ENCODE assay signal across 7 mouse cellular contexts in genomic region chr17:44709516-44710252, GRCm38 (mm10).
DNase-seq lines count a peak whose midpoint lies in the region; ATAC-seq lines count a peak whose summit lies in the region.

No protein-coding gene starts in this region.

- H3K9ac ChIP-seq in intestine, embryonic 15.5 days, result no peak overlapping the region

- WGBS in intestine, embryonic 15.5 days, result 22% methylated on average over 10 of the region's 11 CpGs

- intact Hi-C loops in left cerebral cortex, postnatal 25 days (cut with DNase I), result no loop called here

- H3K27ac ChIP-seq in intestine, embryonic 15.5 days, result peak overlapping the region; percentile 64; the same call in 1 of the 2 replicates

- peak; percentile 80 for ATAC-seq in intestine, embryonic 15.5 days
- ATAC-seq in monocyte, adult 5-6 weeks (replicated peaks; ENCODE audit: insufficient number of reproducible peaks, low FRiP score, low TSS enrichment, poor library complexity, severe bottlenecking), result peak; percentile 84
- no peak for ATAC-seq in activated CD4-positive, CD25-positive, alpha-beta regulatory T cell, adult 4 months

- H3K4me2 ChIP-seq in intestine, embryonic 15.5 days (replicated peaks), result no peak overlapping the region

- H3K27me3 ChIP-seq in intestine, embryonic 15.5 days (replicated peaks), result no peaks in the 10 kb centered on the region

- DNase-seq in 3T3-L1 (ENCODE audit: low read depth, low spot score), result peak; percentile 100
- peak; percentile 97 for DNase-seq in Muller cell, postnatal 12 days (ENCODE audit: inconsistent ontology term)
- peak; percentile 37 to 57 for DNase-seq in frontal cortex, postnatal 36 days (ENCODE audit: low spot score in 2 of 2)
- DNase-seq in left cerebral cortex, postnatal 25 days (ENCODE audit: low spot score in 2 of 2), result peak; percentile 48 to 80

- peaks cover 12% of the 10 kb centered on the region for H3K4me1 ChIP-seq in intestine, embryonic 15.5 days (replicated peaks)

- H3K4me3 ChIP-seq in intestine, embryonic 15.5 days (replicated peaks), result no peak overlapping the region

- no peaks in the 10 kb centered on the region for H3K36me3 ChIP-seq in intestine, embryonic 15.5 days

- H3K9me3 ChIP-seq in intestine, embryonic 15.5 days, result no peaks in the 10 kb centered on the region

Comparison
In these comparisons a context has a peak if more than half of its experiments do, and no peak if none do; other contexts are left out.
1. DNase-seq: peak in every context shown above with its lines; median percentile 100 in 3T3-L1; 97 in Muller cell, postnatal 12 days; 64 in left cerebral cortex, postnatal 25 days; 47 in frontal cortex, postnatal 36 days.